Mouse (Mus musculus) c-Kit-positive CD71-negative TER-119-negative erythroid progenitor cells, embryonic 14.5 days (primary cell): ENCODE measurements around the gene Tnfrsf14.

Experiments used
- DNase-seq: peaks from one replicate; pipeline ENCODE4 v3.0.0-alpha.2; 2013; ENCODE audit warnings: low read depth

The Tnfrsf14 gene

GRCm38 (mm10) chr4:154877864-154878548 lies 50.4 kb downstream of the Tnfrsf14 start:
- DNase-seq = peak; percentile 91

DNA sequence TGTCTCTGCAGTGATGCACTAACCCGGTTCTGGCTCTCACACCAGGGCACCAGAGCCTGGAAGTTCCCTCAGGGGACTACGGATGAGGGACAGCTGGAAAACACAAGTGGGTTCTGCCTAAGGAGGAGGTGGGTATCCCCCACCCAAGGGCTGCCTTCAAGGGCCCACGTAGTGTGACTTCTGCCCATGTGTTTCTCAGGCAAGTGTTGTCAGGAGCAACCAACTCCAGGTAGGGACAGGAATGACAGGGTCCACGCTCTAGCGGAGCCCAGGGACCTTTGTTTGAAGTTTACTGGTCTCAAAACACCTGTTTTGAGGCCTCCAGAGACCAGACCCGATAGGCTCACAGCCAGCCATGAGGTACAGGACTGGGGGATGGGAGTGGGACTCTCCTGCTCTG lies 55.2 kb downstream of the Tnfrsf14 start:
- no peak for DNase-seq
